Mouse (Mus musculus): ENCODE results near the gene Ctps. TPM values are rescaled to one million over a fixed set of nuclear protein-coding genes. Genes with fewer than 3 reads are reported as not detected.

Gene Ctps
- polyA plus RNA-seq, 2 experiments = 18.9 to 32.9 TPM

DNA sequence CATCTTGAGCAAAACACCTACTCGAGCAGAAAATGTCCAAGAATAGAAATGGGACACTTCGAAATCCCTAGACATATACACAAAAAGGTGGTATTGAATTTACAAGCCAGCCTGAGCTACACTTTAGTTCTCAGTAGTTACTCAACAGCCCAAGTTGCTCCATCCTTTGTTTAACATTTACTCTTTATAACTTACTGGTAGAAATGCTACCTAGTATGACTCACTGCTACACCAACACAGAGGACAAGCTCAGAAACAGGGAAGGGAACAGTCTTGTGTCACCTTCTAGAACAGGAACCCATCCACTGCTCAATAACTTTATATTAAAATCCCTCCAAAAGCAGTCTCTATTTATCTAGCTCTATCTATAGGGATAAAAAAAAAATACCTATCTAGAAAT lies 4.3 kb downstream of the Ctps start:
- 76% methylated on average over 2 of the region's 2 CpGs for WGBS (ENCODE audit: insufficient replicate concordance)
- ATAC-seq (ENCODE audit: insufficient read depth) = no peak
- Histone ChIP-seq H3K27me3 (ENCODE audit: control insufficient read depth, insufficient read depth, low read length) (no peaks in the 10 kb centered on the region), H3K27ac (no peak overlapping the region), H3K36me3 (replicated peaks; ENCODE audit: control insufficient read depth, insufficient read depth, low read depth) (peaks cover 38% of the 10 kb centered on the region), H3K9ac (replicated peaks) (no peak overlapping the region), H3K4me2 (ENCODE audit: low read depth) (no peak overlapping the region), H3K4me3 (ENCODE audit: insufficient read depth in 1 of 2, low read depth in 2 of 2, low read length in 2 of 2) (no peak overlapping the region), H3K9me3 (ENCODE audit: control insufficient read depth, low read length) (no peaks in the 10 kb centered on the region), H3K4me1 (replicated peaks; ENCODE audit: control insufficient read depth in 2 of 2, insufficient read depth in 2 of 2, low read length in 1 of 2) (peaks cover 11 to 16% of the 10 kb centered on the region in 2 experiments)
- TF ChIP-seq CTCF (IDR thresholded peaks at IDR 0.05; ENCODE audit: low read depth) = no peak
- TF ChIP-seq EP300 (IDR thresholded peaks at IDR 0.05; ENCODE audit: low read depth) = no peak
- no peak for DNase-seq (ENCODE audit: low read depth in 3 of 3, low spot score in 3 of 3)

GRCm38 (mm10) chr4:120556592-120556991 lies 13.5 kb downstream of the Ctps start:
- no peak overlapping the region for H3K4me2 ChIP-seq (ENCODE audit: low read depth)
- 81% methylated on average over 6 of the region's 6 CpGs for WGBS (ENCODE audit: insufficient replicate concordance)
- TF ChIP-seq CTCF (IDR thresholded peaks at IDR 0.05; ENCODE audit: low read depth) (no peak), EP300 (IDR thresholded peaks at IDR 0.05; ENCODE audit: low read depth) (no peak)
- ATAC-seq (ENCODE audit: insufficient read depth) (no peak), DNase-seq (ENCODE audit: low read depth in 3 of 3, low spot score in 3 of 3) (no peak)
- H3K27ac ChIP-seq = no peak overlapping the region
- H3K9ac ChIP-seq (replicated peaks) = no peak overlapping the region
- peaks cover 79% of the 10 kb centered on the region for H3K36me3 ChIP-seq (replicated peaks; ENCODE audit: control insufficient read depth, insufficient read depth, low read depth)
- H3K4me1 ChIP-seq (replicated peaks; ENCODE audit: control insufficient read depth in 2 of 2, insufficient read depth in 2 of 2, low read length in 1 of 2) = no peaks in the 10 kb centered on the region
- no peak overlapping the region for H3K4me3 ChIP-seq (ENCODE audit: insufficient read depth in 1 of 2, low read depth in 2 of 2, low read length in 2 of 2)
- H3K27me3 ChIP-seq (ENCODE audit: control insufficient read depth, insufficient read depth, low read length) = no peaks in the 10 kb centered on the region
- no peaks in the 10 kb centered on the region for H3K9me3 ChIP-seq (ENCODE audit: control insufficient read depth, low read length)

GRCm38 (mm10) chr4:120544896-120545295 lies 25.2 kb downstream of the Ctps start:
- Histone ChIP-seq H3K9me3 (ENCODE audit: control insufficient read depth, low read length) (no peaks in the 10 kb centered on the region), H3K27ac (no peak overlapping the region), H3K4me3 (ENCODE audit: insufficient read depth in 1 of 2, low read depth in 2 of 2, low read length in 2 of 2) (no peak overlapping the region), H3K27me3 (ENCODE audit: control insufficient read depth, insufficient read depth, low read length) (no peaks in the 10 kb centered on the region), H3K4me1 (replicated peaks; ENCODE audit: control insufficient read depth in 2 of 2, insufficient read depth in 2 of 2, low read length in 1 of 2) (no peaks in the 10 kb centered on the region), H3K9ac (replicated peaks) (no peak overlapping the region), H3K4me2 (ENCODE audit: low read depth) (no peak overlapping the region), H3K36me3 (replicated peaks; ENCODE audit: control insufficient read depth, insufficient read depth, low read depth) (peaks cover 68% of the 10 kb centered on the region)
- ATAC-seq (ENCODE audit: insufficient read depth) (no peak), DNase-seq (ENCODE audit: low read depth in 3 of 3, low spot score in 3 of 3) (no peak)
- TF ChIP-seq CTCF (IDR thresholded peaks at IDR 0.05; ENCODE audit: low read depth) = no peak
- TF ChIP-seq EP300 (IDR thresholded peaks at IDR 0.05; ENCODE audit: low read depth) = no peak
- WGBS (ENCODE audit: insufficient replicate concordance) = 67% methylated on average over 1 of the region's 1 CpGs

DNA sequence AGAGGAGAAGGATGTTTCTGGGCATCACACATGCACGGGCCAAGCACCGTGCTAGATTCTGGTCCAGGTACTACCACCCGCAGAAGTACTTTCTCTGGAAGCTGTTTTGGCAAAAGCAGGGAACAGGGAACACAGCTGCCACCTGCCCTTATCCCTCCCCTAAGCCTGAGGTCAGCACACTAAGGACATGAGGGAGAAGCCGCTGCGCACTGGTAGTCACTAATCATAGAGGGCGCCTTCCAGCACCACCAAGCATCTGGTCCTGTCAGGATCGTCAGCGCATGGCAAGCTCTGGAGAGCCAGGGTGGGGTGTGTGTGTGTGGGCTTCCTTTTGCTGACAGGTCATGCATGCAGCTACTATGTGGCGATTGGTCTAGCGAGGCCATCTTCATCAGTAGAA lies 31.4 kb downstream of the Ctps start:
- TF ChIP-seq EP300 (IDR thresholded peaks at IDR 0.05; ENCODE audit: low read depth) = no peak
- no peak for TF ChIP-seq CTCF (IDR thresholded peaks at IDR 0.05; ENCODE audit: low read depth)
- no peak overlapping the region for H3K9ac ChIP-seq (replicated peaks)
- no peak overlapping the region for H3K4me2 ChIP-seq (ENCODE audit: low read depth)
- H3K4me1 ChIP-seq (replicated peaks; ENCODE audit: control insufficient read depth in 2 of 2, insufficient read depth in 2 of 2, low read length in 1 of 2) = no peaks in the 10 kb centered on the region
- ATAC-seq (ENCODE audit: insufficient read depth) = peak; percentile 12; the same call in 1 of the 2 replicates
- 90% methylated on average over 10 of the region's 10 CpGs for WGBS (ENCODE audit: insufficient replicate concordance)
- H3K9me3 ChIP-seq (ENCODE audit: control insufficient read depth, low read length) = no peaks in the 10 kb centered on the region
- no peak overlapping the region for H3K27ac ChIP-seq
- no peak for DNase-seq (ENCODE audit: low read depth in 3 of 3, low spot score in 3 of 3)
- H3K36me3 ChIP-seq (replicated peaks; ENCODE audit: control insufficient read depth, insufficient read depth, low read depth) = peaks cover 30% of the 10 kb centered on the region
- no peak overlapping the region for H3K4me3 ChIP-seq (ENCODE audit: insufficient read depth in 1 of 2, low read depth in 2 of 2, low read length in 2 of 2)
- no peaks in the 10 kb centered on the region for H3K27me3 ChIP-seq (ENCODE audit: control insufficient read depth, insufficient read depth, low read length)

GRCm38 (mm10) chr4:120531986-120532385 lies 38.1 kb downstream of the Ctps start, which contains the start of gene Slfnl1:
Gene Slfnl1 (plus strand): TSS chr4:120532231.
- H3K36me3 ChIP-seq (replicated peaks; ENCODE audit: control insufficient read depth, insufficient read depth, low read depth) = no peaks in the 10 kb centered on the region
- TF ChIP-seq EP300 (IDR thresholded peaks at IDR 0.05; ENCODE audit: low read depth) (no peak), CTCF (IDR thresholded peaks at IDR 0.05; ENCODE audit: low read depth) (no peak)
- H3K4me1 ChIP-seq (replicated peaks; ENCODE audit: control insufficient read depth in 2 of 2, insufficient read depth in 2 of 2, low read length in 1 of 2) = no peaks in the 10 kb centered on the region
- ATAC-seq (ENCODE audit: insufficient read depth) (no peak), DNase-seq (ENCODE audit: low read depth in 3 of 3, low spot score in 3 of 3) (no peak)
- no peaks in the 10 kb centered on the region for H3K27me3 ChIP-seq (ENCODE audit: control insufficient read depth, insufficient read depth, low read length)
- H3K9me3 ChIP-seq (ENCODE audit: control insufficient read depth, low read length) = no peaks in the 10 kb centered on the region
- no peak within 1 kb of the TSS for H3K27ac ChIP-seq
- H3K9ac ChIP-seq (replicated peaks) = no peak within 1 kb of the TSS
- H3K4me2 ChIP-seq (ENCODE audit: low read depth) = no peak within 1 kb of the TSS
- WGBS (ENCODE audit: insufficient replicate concordance) = 68% methylated on average over 6 of the region's 6 CpGs
- H3K4me3 ChIP-seq (ENCODE audit: insufficient read depth in 1 of 2, low read depth in 2 of 2, low read length in 2 of 2) = no peak within 1 kb of the TSS
